Mouse (Mus musculus): ENCODE results near the gene Carmil1.

GRCm38 (mm10) chr13:24185641-24186040, 95.0 kb downstream of the Carmil1 start:
- no peak for TF ChIP-seq POLR2A (IDR thresholded peaks at IDR 0.05; ENCODE audit: insufficient read depth, low read depth, low read length)
- no peak for TF ChIP-seq CTCF (IDR thresholded peaks at IDR 0.05; ENCODE audit: insufficient read depth, low read depth, low read length)

All from olfactory bulb, adult 2 months (tissue).